ENCODE assay signal across 8 mouse cellular contexts in the genomic region with DNA sequence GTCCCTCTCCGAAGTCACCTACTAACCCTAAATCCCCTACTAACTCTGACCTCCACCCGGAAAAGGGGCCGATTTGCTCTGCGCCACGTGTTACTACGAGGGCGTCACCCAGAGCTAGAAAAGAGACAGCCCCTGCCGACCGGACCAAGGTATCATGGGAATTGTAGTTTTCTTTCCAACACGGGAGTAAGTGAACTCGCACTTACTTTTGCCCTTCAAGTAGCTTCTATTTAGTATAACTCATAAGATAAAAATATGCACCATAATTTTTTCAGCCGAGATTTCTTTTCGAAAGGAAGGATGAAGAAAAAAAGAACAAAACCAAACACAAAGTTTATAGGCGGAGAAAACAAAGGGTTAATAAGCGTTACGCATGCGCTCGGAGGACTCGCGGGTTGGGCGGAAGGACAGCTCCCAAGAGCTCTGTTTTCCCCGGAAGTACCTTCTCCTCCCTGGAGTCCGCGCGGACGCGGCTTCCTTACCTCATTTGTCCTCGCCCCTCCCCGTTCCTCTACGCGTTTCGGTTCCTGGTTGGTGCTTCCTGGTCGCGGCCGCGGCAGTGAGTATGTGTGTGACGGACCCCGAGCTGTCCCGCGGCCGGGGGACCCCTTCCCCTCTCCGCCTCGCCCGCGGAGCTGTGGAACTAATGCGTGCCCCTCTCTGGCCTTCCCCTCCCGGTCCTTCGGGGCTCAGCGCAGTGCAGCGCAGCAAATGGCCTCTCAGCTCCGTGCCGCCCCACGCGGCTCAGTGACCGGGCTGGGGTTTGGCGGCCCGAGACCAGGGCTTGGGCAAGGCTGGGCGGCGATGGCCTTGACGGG. TPM values are rescaled to one million over a fixed set of nuclear protein-coding genes. Genes with fewer than 3 reads are reported as not detected.
DNase-seq lines count a peak whose midpoint lies in the region; ATAC-seq lines count a peak whose summit lies in the region.

No protein-coding gene starts in this region.

- H3K9me3 ChIP-seq in intestine, embryonic 14.5 days (ENCODE audit: control insufficient read depth, low read length) = no peaks in the 10 kb centered on the region

- ATAC-seq in intestine, embryonic 14.5 days (replicated peaks; ENCODE audit: low FRiP score, low TSS enrichment, low read depth) = peak; percentile 99

- peak overlapping the region; percentile 92 for H3K4me3 ChIP-seq in intestine, embryonic 14.5 days (ENCODE audit: low read depth, low read length)

- intact Hi-C loops in left cerebral cortex, postnatal 14 days (cut with DNase I) = no loop called here

- H3K4me1 ChIP-seq in intestine, embryonic 14.5 days (replicated peaks; ENCODE audit: control insufficient read depth, insufficient read depth, low read length) = peaks cover 5% of the 10 kb centered on the region; the same call in 1 of the 2 replicates

- peak overlapping the region; percentile 85 for H3K4me2 ChIP-seq in intestine, embryonic 14.5 days (ENCODE audit: low read length)

- H3K27ac ChIP-seq in intestine, embryonic 14.5 days (ENCODE audit: low read depth) = peak overlapping the region; percentile 95

- peak; percentile 83 to 87 for DNase-seq in adrenal gland, adult 18-20 months (ENCODE audit: low spot score in 2 of 2)
- peak; percentile 96 for DNase-seq in embryo, embryonic 11 days
- DNase-seq in gastrocnemius, postnatal 25 days = peak; percentile 91
- peak; percentile 93 for DNase-seq in intestine, embryonic 14.5 days (ENCODE audit: low spot score)
- DNase-seq in left cerebral cortex, postnatal 14 days (ENCODE audit: low spot score in 2 of 2) = peak; percentile 94
- DNase-seq in mesoderm, embryonic 11.5 days (ENCODE audit: low read depth, low spot score) = peak; percentile 96
- peak; percentile 91 to 93 for DNase-seq in right cerebral cortex, postnatal 36 days (ENCODE audit: low spot score in 2 of 2)
- peak; percentile 95 for DNase-seq in yolk sac, embryonic 10.5 days (ENCODE audit: low spot score)

- H3K27me3 ChIP-seq in intestine, embryonic 14.5 days (replicated peaks; ENCODE audit: control insufficient read depth, insufficient read depth, low read length) = no peaks in the 10 kb centered on the region

- H3K9ac ChIP-seq in intestine, embryonic 14.5 days (ENCODE audit: low read length) = peak overlapping the region; percentile 93

- WGBS in intestine, embryonic 14.5 days = under 1% methylated on average over 60 of the region's 60 CpGs

- H3K36me3 ChIP-seq in intestine, embryonic 14.5 days (ENCODE audit: control insufficient read depth, insufficient read depth, low read length) = no peaks in the 10 kb centered on the region

RNA-seq across cellular contexts. Expression of a gene that starts 0.7 kb away (rescaled TPM):
- total RNA-seq in adrenal gland, adult 18-20 months (2021) = 10 to 100 TPM; 36.6 to 40.7 TPM
- 10 to 100 TPM; 13.7 to 16.3 TPM for total RNA-seq in gastrocnemius, postnatal 25 days (2021)
- polyA plus RNA-seq in intestine, embryonic 14.5 days (2014; fragmentation: Nextera tagmentation; extraction: Ambion mirVana) = 44.7 and 45.6 TPM in 2 replicates
- 10 to 100 TPM; 54.4 to 54.5 TPM for total RNA-seq in left cerebral cortex, postnatal 14 days (2021)

RNA-seq across cellular contexts. Expression of a gene that starts 46.1 kb away (rescaled TPM):
- under 1 TPM; 0.42 to 0.46 TPM for total RNA-seq in adrenal gland, adult 18-20 months (2021)
- total RNA-seq in gastrocnemius, postnatal 25 days (2021) = under 1 TPM; 0.03 TPM
- polyA plus RNA-seq in intestine, embryonic 14.5 days (2014; fragmentation: Nextera tagmentation; extraction: Ambion mirVana) = not detected in 2 replicates
- under 1 TPM; 0.15 to 0.92 TPM for total RNA-seq in left cerebral cortex, postnatal 14 days (2021)

Comparison
In these comparisons a context has a peak if more than half of its experiments do, and no peak if none do; other contexts are left out.
1. Peak in every context shown above with its lines: DNase-seq, ATAC-seq, H3K4me3 ChIP-seq and H3K27ac ChIP-seq.